Mouse (Mus musculus) forebrain, embryonic 10.5 days (tissue): Measurements from ENCODE around the gene Nanos1. TPM values are rescaled to one million over a fixed set of nuclear protein-coding genes. Genes with fewer than 3 reads are reported as not detected.

Experiments
- DNase-seq: peaks from one replicate; pipeline ENCODE4 v3.0.0-alpha.2; 2017; ENCODE audit warnings: low spot score; ENCODE audit errors: extremely low spot score
- H3K27ac ChIP-seq: fragments of 300-500 bp; sonication (generic); 2 replicates; pipeline ENCODE4 v1.5.1; 2016; ENCODE audit warnings: mild to moderate bottlenecking
- H3K27me3 ChIP-seq: fragments of 300-500 bp; sonication (generic); 2 replicates; pipeline ENCODE4 v1.6.1; 2016; ENCODE audit warnings: mild to moderate bottlenecking; ENCODE audit not compliant: poor library complexity, severe bottlenecking
- H3K36me3 ChIP-seq: fragments of 300-500 bp; sonication (generic); replicated peaks from 2 replicates; pipeline ENCODE4 v1.6.1; 2016; ENCODE audit warnings: mild to moderate bottlenecking, moderate library complexity
- H3K4me1 ChIP-seq: fragments of 300-500 bp; sonication (generic); 2 replicates; pipeline ENCODE4 v1.6.1; 2016
- H3K4me3 ChIP-seq: fragments of 300-500 bp; sonication (generic); 2 replicates; pipeline ENCODE4 v1.5.1; 2016; ENCODE audit warnings: mild to moderate bottlenecking, moderate library complexity
- H3K9me3 ChIP-seq: fragments of 300-500 bp; sonication (generic); 2 replicates; pipeline ENCODE4 v1.6.1; 2016; ENCODE audit warnings: mild to moderate bottlenecking, moderate library complexity
- WGBS: fragments of 180-500 bp; shearing (Covaris S2); methylation state at CpG from one replicate; pipeline ENCODE4 v1.1.7; 2016; 5-methylcytosine and 5-hydroxymethylcytosine counted together
- polyA plus RNA-seq: library from polyadenylated mRNA; unstranded; fragments of >200 nt; fragmentation: Nextera tagmentation; extraction: Ambion mirVana; gene quantifications from 2 replicates; pipeline ENCODE4 v1.2.1, GENCODE M21; 2016

The Nanos1 gene
- polyA plus RNA-seq, 1 experiment from 2014 or later, result 1.4 TPM

DNA sequence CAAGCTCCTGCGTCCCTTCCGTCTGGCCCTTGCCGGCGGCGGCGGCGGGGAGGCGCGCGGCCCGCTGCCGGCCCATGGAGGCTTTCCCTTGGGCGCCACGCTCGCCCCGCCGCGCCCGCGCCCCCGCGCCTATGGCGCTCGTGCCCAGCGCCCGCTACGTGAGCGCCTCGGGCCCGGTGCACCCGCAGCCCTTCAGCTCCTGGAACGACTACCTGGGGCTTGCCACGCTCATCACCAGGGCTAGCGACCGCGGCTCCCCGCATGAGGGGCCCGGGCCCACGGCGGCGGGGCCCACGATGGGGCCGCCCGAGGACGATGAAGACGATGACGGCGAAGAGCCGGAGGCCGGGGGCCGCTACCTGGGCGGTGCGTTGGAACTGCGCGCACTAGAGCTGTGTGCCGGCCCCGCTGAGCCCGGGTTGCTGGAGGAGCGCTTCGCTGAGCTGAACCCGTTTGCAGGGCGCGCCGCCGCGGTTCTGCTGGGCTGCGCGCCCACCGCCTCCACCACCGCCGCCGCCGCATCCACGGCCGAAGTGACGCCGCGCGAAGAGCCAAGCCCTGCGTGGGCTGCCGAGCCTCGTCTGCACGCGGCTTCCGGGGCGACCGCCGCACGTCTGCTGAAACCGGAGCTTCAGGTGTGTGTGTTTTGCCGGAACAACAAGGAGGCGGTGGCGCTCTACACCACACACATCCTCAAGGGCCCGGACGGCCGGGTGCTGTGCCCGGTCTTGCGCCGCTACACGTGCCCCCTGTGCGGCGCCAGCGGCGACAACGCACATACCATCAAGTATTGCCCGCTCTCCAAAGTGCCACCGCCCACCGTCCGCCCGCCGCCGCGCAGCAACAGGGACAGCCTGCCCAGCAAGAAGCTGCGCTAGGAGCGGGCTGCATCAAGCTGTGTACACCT is 658 bp downstream of the Nanos1 start:
- no peaks in the 10 kb centered on the region for H3K9me3 ChIP-seq
- peaks cover 21% of the 10 kb centered on the region for H3K36me3 ChIP-seq
- peak overlapping the region; percentile 84 for H3K4me3 ChIP-seq
- peak overlapping the region; percentile 81 for H3K27ac ChIP-seq
- under 1% methylated on average over 113 of the region's 115 CpGs for WGBS
- peaks cover 42% of the 10 kb centered on the region for H3K27me3 ChIP-seq
- peaks cover 23% of the 10 kb centered on the region for H3K4me1 ChIP-seq
- DNase-seq, result peak; percentile 54

DNA sequence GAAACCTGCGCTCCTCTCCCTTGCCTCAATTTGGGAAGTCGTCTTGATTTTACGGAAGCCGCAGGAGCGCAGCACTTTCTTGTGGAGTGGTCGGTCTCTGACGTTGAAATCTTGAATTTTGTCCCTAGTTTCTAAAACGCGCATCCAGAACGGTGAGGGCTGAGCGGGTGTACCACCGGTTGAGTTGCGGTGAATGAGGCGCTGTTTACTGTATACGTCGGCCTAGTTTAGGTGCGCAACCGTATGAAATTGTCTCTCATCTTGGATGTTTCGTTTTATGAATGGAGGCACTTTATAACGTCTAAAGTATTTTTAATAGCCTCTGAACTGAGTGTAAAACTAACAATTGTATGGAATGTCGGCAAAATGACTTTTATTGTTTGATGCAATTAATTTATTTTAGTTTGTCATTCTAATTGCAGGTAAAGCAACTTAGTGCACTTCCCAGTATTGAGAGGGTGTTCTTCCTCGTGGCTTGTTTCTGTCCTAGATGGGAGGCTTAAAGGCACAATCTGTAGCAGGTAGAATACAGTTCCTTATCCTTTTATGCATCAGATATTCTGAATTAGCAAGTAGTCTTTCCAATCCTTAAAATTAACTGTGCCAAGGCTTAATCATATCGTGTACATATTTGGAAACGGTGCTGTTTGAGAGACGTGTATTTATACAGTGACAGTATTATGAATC is 1.5 kb downstream of the Nanos1 start:
- Histone ChIP-seq H3K9me3 (no peaks in the 10 kb centered on the region), H3K4me3 (peak overlapping the region; percentile 84), H3K27me3 (peaks cover 42% of the 10 kb centered on the region), H3K36me3 (peaks cover 27% of the 10 kb centered on the region), H3K4me1 (peaks cover 23% of the 10 kb centered on the region), H3K27ac (no peak overlapping the region)
- WGBS, result 8% methylated on average over 25 of the region's 25 CpGs
- DNase-seq, result no peak

DNA sequence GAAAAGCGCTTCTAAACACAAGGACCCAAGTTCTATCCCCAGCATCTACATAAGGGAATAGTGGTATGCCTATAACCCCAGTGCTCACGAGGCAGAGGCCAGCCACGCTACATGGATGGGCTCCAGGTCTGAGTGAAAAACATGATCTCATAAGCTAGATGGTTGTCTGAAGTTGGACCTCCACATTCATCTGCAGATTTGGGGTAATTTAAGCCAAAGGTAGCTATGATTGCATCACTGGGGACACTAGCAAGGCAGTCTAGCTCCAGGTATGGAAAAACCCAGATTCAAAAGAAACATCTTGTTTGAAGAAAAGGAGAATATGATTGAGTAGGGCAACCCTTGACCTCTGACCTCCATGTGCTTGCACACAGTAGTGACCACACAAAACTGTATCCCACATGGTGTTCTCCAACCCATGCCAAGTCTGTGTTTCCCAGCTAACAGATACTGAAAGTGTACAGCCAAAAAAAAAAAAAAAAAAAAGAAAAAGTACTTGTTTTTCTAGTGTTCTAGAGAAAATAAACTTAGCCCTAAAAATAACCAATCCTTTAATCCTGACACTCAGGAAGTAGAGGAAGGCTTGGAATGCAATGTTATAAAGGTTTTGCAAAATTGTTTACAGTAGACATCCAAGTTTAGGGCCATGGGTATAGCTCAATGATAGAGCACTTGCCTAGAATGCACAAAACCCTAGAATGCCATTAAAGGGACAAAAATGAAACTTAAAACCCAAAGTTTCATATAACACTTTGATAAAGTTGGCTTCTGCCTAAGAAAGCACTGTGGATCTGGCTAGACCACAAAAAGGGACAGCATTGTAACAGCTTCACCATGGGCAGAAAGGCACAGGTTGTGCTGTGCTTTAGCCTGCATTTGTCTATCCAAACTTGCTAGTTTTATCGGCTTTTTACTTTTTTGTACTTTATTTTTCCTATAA is 3.4 kb downstream of the Nanos1 start:
- 71% methylated on average over 4 of the region's 4 CpGs for WGBS
- DNase-seq, result no peak
- H3K27me3 ChIP-seq, result peaks cover 36% of the 10 kb centered on the region
- H3K4me1 ChIP-seq, result peaks cover 23% of the 10 kb centered on the region
- H3K36me3 ChIP-seq, result peaks cover 46% of the 10 kb centered on the region
- H3K4me3 ChIP-seq, result no peak overlapping the region
- H3K9me3 ChIP-seq, result no peaks in the 10 kb centered on the region
- no peak overlapping the region for H3K27ac ChIP-seq

DNA sequence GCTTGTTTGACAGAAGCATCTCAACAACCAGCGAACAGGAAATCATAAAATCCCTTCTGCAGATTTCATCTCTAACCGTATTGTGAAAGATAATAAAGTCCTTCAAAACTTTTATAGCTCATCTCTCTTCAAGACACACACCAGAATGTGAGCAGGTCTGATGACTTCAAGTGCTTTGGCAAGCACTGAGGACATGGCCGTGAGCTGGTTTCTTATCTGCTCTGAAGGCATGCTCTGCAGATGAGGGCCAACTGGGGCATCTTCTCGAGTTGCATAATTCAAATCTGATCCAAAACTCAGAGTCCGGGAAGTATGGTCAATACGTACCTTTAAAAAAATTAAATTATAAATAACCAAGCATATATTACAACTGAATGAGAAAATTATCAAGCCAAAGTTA is 17.6 kb downstream of the Nanos1 start:
- no peak for DNase-seq
- H3K27ac ChIP-seq, result no peak overlapping the region
- H3K36me3 ChIP-seq, result peaks cover 100% of the 10 kb centered on the region
- no peak overlapping the region for H3K4me3 ChIP-seq
- H3K27me3 ChIP-seq, result no peaks in the 10 kb centered on the region
- H3K9me3 ChIP-seq, result no peaks in the 10 kb centered on the region
- no peaks in the 10 kb centered on the region for H3K4me1 ChIP-seq
- 95% methylated on average over 6 of the region's 6 CpGs for WGBS

DNA sequence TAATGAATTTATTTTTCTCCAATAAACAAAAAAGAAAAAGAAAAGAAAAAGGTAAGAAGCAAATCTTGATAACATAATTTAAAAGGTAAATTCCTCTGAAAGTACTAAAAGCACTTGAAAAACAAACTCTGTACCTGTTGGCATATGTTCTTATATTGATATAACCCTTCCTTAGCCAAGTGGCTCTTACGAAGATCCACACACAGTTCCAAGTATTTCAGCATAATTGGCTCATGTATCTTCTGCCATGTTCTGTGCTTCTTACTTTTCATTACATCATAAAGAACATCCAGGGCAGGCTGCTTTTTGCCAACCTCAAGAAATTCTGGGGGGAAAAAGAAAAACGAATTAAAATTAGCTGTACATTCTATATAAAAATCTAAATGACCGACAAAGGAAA is 26.2 kb downstream of the Nanos1 start:
- peaks cover 79% of the 10 kb centered on the region for H3K36me3 ChIP-seq
- H3K4me3 ChIP-seq, result no peak overlapping the region
- H3K9me3 ChIP-seq, result no peaks in the 10 kb centered on the region
- 90% methylated on average over 3 of the region's 3 CpGs for WGBS
- DNase-seq, result no peak
- H3K27me3 ChIP-seq, result no peaks in the 10 kb centered on the region
- no peak overlapping the region for H3K27ac ChIP-seq
- peaks cover 23% of the 10 kb centered on the region for H3K4me1 ChIP-seq

DNA sequence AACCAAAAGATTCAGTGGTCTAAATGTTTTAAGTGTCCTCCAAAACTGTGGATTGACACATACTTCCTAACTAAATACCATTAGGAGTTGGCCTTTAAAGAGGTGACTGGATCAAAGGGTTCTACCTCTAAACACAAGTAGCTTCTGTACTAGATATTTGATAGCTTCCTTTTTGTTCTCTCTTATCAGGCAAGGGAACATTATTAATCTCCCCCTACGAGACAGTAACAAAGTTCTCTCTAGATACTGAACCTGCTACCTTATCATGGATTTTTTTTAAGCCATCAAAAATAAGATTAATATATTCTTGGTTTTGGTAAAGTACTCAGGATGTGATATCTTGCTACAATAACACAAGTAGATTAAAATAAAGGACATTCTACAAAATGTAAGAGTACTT is 28.9 kb downstream of the Nanos1 start:
- Histone ChIP-seq H3K4me3 (no peak overlapping the region), H3K27me3 (no peaks in the 10 kb centered on the region), H3K27ac (no peak overlapping the region), H3K36me3 (peaks cover 58% of the 10 kb centered on the region), H3K4me1 (peaks cover 39% of the 10 kb centered on the region), H3K9me3 (no peaks in the 10 kb centered on the region)
- no peak for DNase-seq
- WGBS, result 77% methylated on average over 1 of the region's 1 CpGs

DNA sequence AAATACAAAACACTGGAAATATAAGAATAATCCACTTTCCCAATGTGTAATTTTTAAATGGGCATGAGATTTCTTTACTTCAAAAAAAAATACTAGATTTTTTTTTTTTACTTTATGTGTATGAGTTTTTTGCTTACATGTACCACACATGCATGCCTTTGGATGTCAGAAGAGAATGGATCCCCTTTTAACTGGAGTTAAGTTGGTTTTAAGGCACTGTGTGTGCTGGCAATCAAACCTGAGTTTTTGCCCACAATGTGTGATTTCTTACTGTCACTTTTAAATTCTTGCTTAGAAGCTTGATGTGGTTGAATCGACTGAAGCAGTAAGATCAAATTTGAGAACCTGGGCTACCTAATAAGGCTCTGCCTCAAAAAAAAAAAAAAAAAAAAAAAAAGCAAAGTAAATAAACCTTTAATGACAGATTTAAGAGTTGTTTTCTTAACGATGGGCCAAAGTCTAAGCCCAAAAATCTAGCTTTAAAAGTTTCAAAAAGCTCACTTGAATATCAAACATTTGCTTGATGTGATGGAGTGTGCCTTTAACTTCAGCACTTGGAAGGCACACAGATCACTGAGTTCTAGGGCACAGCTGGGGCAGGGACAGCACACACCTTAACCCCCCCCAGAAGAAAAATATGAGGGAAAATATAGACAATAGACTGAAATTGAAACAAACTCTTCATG is 31.8 kb downstream of the Nanos1 start:
- H3K4me1 ChIP-seq, result peaks cover 44% of the 10 kb centered on the region
- H3K4me3 ChIP-seq, result peak overlapping the region; percentile 98
- H3K36me3 ChIP-seq, result peaks cover 29% of the 10 kb centered on the region
- 81% methylated on average over 2 of the region's 2 CpGs for WGBS
- no peaks in the 10 kb centered on the region for H3K9me3 ChIP-seq
- no peak overlapping the region for H3K27ac ChIP-seq
- H3K27me3 ChIP-seq, result no peaks in the 10 kb centered on the region
- no peak for DNase-seq

DNA sequence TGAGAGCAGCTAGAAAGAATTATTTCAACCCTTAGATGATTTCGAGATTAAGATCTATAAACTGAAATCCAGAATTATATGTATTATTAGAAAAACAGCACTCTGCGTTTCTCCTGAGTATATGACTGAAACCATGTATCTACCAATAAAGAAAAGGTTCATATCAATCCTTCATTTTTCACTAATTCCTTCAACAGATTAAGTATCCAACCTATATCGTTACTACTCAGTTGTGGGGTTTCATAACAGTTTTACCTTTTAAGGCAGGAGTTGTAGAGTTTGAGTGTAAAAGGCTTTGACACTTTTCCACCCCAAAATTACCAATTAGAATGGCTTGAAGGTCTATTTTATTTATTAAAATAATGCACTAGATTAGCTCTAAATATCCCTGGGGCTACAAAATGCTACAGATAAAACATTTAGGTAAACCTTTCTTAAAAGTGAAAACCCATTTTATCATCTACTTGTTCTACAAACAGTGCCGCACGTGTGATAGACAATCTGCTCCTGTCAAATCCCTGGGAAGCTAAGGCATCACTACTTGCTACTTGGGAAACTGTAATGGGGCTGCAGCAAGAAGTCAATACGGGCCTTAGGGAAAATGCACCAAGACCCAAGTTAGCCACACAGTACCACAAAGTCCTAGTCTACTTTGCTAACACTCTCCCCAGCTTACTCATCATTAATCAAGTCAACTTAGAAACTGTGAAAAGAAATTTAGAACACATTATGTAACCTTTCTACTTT is 32.6 kb downstream of the Nanos1 start:
- Histone ChIP-seq H3K27ac (no peak overlapping the region), H3K4me1 (peaks cover 41% of the 10 kb centered on the region), H3K9me3 (no peaks in the 10 kb centered on the region), H3K4me3 (peak overlapping the region; percentile 98), H3K36me3 (peaks cover 26% of the 10 kb centered on the region), H3K27me3 (no peaks in the 10 kb centered on the region)
- 53% methylated on average over 6 of the region's 6 CpGs for WGBS
- no peak for DNase-seq

DNA sequence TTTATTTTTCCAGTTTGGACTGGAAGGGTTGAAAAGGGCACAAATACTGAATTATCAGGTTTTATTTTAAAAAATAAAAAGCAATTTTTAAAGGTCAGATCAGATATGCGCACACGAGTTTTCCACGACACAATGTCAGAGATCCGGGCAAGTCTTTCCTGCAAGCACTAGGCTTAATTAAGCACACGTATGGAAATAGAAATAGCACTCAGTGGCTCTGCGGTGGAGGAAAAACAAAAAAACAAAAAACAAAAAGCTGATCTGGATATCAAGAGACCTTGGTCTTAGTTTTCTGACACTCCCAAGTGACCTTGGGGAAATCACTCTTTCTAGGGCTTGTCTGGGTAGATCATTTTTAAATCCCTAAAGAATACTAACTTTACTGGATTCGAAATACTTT is 33.7 kb downstream of the Nanos1 start:
- Histone ChIP-seq H3K9me3 (no peaks in the 10 kb centered on the region), H3K4me1 (peaks cover 39% of the 10 kb centered on the region), H3K27me3 (no peaks in the 10 kb centered on the region), H3K36me3 (peaks cover 17% of the 10 kb centered on the region), H3K27ac (peak overlapping the region; percentile 99), H3K4me3 (peak overlapping the region; percentile 98)
- WGBS, result under 1% methylated on average over 7 of the region's 7 CpGs
- no peak for DNase-seq

DNA sequence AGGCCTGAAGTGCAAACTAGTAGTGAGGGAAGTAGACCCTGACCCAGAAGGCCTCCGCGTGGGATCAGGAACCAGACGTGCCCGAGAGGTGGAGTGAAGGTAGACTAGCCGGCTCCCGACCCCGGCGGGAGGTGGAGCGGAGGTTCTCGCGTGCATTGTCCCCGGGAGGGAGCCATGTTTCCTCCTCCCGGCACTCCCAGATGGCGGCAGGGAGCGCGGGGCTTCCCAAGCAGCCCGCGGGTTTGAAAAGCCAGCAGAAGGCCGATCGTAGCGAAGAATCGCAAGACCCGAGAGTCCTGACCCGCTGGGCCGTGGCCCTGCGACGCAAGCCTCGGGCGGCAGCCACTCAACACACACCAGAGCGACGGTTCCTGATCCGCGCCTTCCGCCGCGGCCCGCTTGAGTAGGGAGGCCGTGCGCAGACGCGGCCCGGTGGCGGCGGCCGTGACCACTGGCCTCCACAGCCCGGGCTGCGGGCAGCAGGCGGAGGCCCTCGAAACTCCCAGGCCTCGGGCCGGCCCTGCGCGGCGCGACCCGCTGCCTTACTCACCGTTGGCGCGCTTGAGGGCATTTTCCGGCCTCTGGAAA is 34.2 kb downstream of the Nanos1 start:
- Histone ChIP-seq H3K27me3 (no peaks in the 10 kb centered on the region), H3K4me1 (peaks cover 36% of the 10 kb centered on the region), H3K36me3 (peaks cover 16% of the 10 kb centered on the region), H3K9me3 (no peaks in the 10 kb centered on the region), H3K27ac (peak overlapping the region; percentile 99), H3K4me3 (peak overlapping the region; percentile 98)
- DNase-seq, result peak; percentile 65
- under 1% methylated on average over 60 of the region's 60 CpGs for WGBS

DNA sequence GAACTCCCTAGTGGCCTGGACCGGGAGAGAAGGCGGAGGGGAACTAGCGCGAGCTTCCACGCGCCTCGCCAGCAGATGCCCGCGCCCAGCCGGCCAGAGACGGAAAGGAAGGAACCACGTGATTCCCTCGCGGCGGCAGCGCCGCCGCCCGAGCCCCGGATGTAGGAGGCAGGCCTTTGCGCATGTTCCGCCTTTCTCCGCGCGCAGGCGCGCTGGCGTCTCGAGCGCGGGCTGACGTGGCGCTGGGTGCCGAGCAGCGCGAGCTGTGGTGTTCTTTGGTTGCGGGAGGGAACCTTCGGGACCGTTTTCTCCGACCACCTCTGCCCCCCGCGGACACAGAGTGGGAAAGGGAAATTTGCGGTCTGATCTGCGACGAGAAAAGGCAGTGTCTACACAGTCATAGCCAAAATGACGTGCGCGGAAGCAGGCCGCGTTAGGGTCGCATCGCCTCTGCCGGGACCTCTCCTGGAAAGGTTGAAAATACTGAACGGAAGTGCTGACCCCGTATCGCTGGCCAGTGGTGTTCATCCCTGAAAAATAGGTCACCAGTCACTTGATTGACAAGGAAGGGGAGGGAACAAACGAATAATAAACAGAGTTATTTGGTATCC is 34.9 kb downstream of the Nanos1 start, which contains the start of gene Eif3a:
Eif3a (minus strand) TSS at position 108 of the 611 bp plus-strand sequence.
- WGBS, result under 1% methylated on average over 57 of the region's 57 CpGs
- H3K4me1 ChIP-seq, result peaks cover 35% of the 10 kb centered on the region
- H3K36me3 ChIP-seq, result peaks cover 14% of the 10 kb centered on the region
- H3K4me3 ChIP-seq, result peak within 1 kb of the TSS; percentile 98
- peak within 1 kb of the TSS; percentile 99 for H3K27ac ChIP-seq
- H3K9me3 ChIP-seq, result no peaks in the 10 kb centered on the region
- peak; percentile 95 for DNase-seq
- no peaks in the 10 kb centered on the region for H3K27me3 ChIP-seq
